Mouse (Mus musculus) limb, embryonic 14.5 days (tissue): ENCODE data around the gene Amotl1. TPM values are rescaled to one million over a fixed set of nuclear protein-coding genes. Genes with fewer than 3 reads are reported as not detected.

Source experiments
- ATAC-seq: fragments of 200-750 bp; cut with Nextera tagmentation; 2 replicates; pipeline ENCODE4 v1.8.0; 2017; ENCODE audit warnings: low read depth, moderate number of reproducible peaks, moderate TSS enrichment; ENCODE audit not compliant: low FRiP score
- DNase-seq: peaks from one replicate; pipeline ENCODE4 v3.0.0-alpha.2; 2015; ENCODE audit warnings: low spot score
- H3K27ac ChIP-seq: fragments of 300-500 bp; sonication (generic); replicated peaks from 2 replicates; pipeline ENCODE4 v1.5.1; 2014; ENCODE audit warnings: low read depth, mild to moderate bottlenecking, low read length, moderate library complexity, mixed read lengths
- H3K27me3 ChIP-seq: fragments of 300-500 bp; sonication (generic); 2 replicates; pipeline ENCODE4 v1.6.1; 2014; ENCODE audit warnings: low read length, mixed read lengths; ENCODE audit not compliant: control insufficient read depth, insufficient read depth
- H3K36me3 ChIP-seq: fragments of 300-500 bp; sonication (generic); 2 replicates; pipeline ENCODE4 v1.6.1; 2014; ENCODE audit warnings: mild to moderate bottlenecking, low read length, moderate library complexity, mixed read lengths; ENCODE audit not compliant: control insufficient read depth, insufficient read depth
- H3K4me1 ChIP-seq: fragments of 300-500 bp; sonication (generic); 2 replicates; pipeline ENCODE4 v1.6.1; 2014; ENCODE audit warnings: antibody characterized with exemption, low read length, mixed read lengths; ENCODE audit not compliant: control insufficient read depth, insufficient read depth
- H3K4me2 ChIP-seq: fragments of 300-500 bp; sonication (generic); replicated peaks from 2 replicates; pipeline ENCODE4 v1.6.1; 2014; ENCODE audit warnings: low read depth, mild to moderate bottlenecking, low read length, moderate library complexity; ENCODE audit not compliant: severe bottlenecking
- H3K4me3 ChIP-seq: fragments of 300-500 bp; sonication (generic); replicated peaks from 2 replicates; pipeline ENCODE4 v1.5.1; 2014; ENCODE audit warnings: low read length
- H3K9ac ChIP-seq: fragments of 300-500 bp; sonication (generic); 2 replicates; pipeline ENCODE4 v1.6.1; 2014; ENCODE audit warnings: mild to moderate bottlenecking, low read depth, low read length, moderate library complexity; ENCODE audit not compliant: severe bottlenecking
- H3K9me3 ChIP-seq: fragments of 300-500 bp; sonication (generic); 2 replicates; pipeline ENCODE4 v1.6.1; 2016; ENCODE audit warnings: low read length; ENCODE audit not compliant: control insufficient read depth
- POLR2A ChIP-seq: fragments of 200-500 bp; IDR thresholded peaks from 2 replicates; pipeline ENCODE4 v1.8.0; 2012; ENCODE audit warnings: inconsistent platforms, mild to moderate bottlenecking, moderate library complexity, borderline replicate concordance; ENCODE audit not compliant: insufficient read depth, insufficient read length; ENCODE audit errors: extremely low read depth
- WGBS: fragments of 180-500 bp; shearing (Covaris S2); extraction: QIAGEN DNeasy Blood & Tissue Kit; methylation state at CpG from one replicate; pipeline ENCODE4 v1.1.7; 2014; 5-methylcytosine and 5-hydroxymethylcytosine counted together
- polyA plus RNA-seq, 2 experiments: library from polyadenylated mRNA; depleted of rRNA in 1 of 2; stranded (reverse) in 1 of 2; unstranded in 1 of 2; fragments of >200 nt; fragmentation: Nextera tagmentation in 1 of 2; extraction: Ambion mirVana in 1 of 2; gene quantifications; 2 replicates each; pipeline versions ENCODE4 v1.2.1 to v1.2.3; 2012 to 2014

Amotl1 gene
- polyA plus RNA-seq, 2 experiments: 47.7 to 53.9 TPM

- Histone ChIP-seq H3K9me3 (no peaks in the 10 kb centered on the region), H3K4me1 (no peaks in the 10 kb centered on the region), H3K9ac (no peak overlapping the region), H3K4me2 (no peak overlapping the region), H3K36me3 (peaks cover 31% of the 10 kb centered on the region), H3K4me3 (no peak overlapping the region), H3K27me3 (no peaks in the 10 kb centered on the region), H3K27ac (no peak overlapping the region)
- no peak for TF ChIP-seq POLR2A
- WGBS: 77% methylated on average over 9 of the region's 9 CpGs
- DNase-seq: peak; percentile 37
- peak; percentile 74; the same call in 1 of the 2 replicates for ATAC-seq
Measured at GRCm38 (mm10) chr9:14512633-14513445, 132.0 kb downstream of the Amotl1 start.

GRCm38 (mm10) chr9:14500916-14501424 is 143.9 kb downstream of the Amotl1 start:
- DNase-seq (no peak), ATAC-seq (no peak)
- Histone ChIP-seq H3K9me3 (no peaks in the 10 kb centered on the region), H3K4me1 (no peaks in the 10 kb centered on the region), H3K4me2 (peak overlapping the region; percentile 51), H3K36me3 (peaks cover 38% of the 10 kb centered on the region), H3K4me3 (peak overlapping the region; percentile 67), H3K27me3 (no peaks in the 10 kb centered on the region), H3K9ac (peak overlapping the region; percentile 78), H3K27ac (peak overlapping the region; percentile 63)
- WGBS: 3% methylated on average over 10 of the region's 10 CpGs
- TF ChIP-seq POLR2A: no peak

GRCm38 (mm10) chr9:14500023-14500915 is 144.6 kb downstream of the Amotl1 start, which contains the start of the genes Kdm4d and Cwc15:
Gene Kdm4d (minus strand): TSS chr9:14500482.
Gene Cwc15 (plus strand): TSS chr9:14500617.
- peak; percentile 33; the same call in 1 of the 2 replicates for TF ChIP-seq POLR2A
- ATAC-seq: peak; percentile 99
- no peaks in the 10 kb centered on the region for H3K9me3 ChIP-seq
- no peaks in the 10 kb centered on the region for H3K27me3 ChIP-seq
- peaks cover 31% of the 10 kb centered on the region for H3K36me3 ChIP-seq
- H3K27ac ChIP-seq: peak within 1 kb of the TSS; percentile 63
- WGBS: under 1% methylated on average over 59 of the region's 59 CpGs
- no peaks in the 10 kb centered on the region for H3K4me1 ChIP-seq
- peak; percentile 98 for DNase-seq
- peak within 1 kb of the TSS; percentile 67 for H3K4me3 ChIP-seq
- H3K4me2 ChIP-seq: peak within 1 kb of the TSS; percentile 66
- H3K9ac ChIP-seq: peak within 1 kb of the TSS; percentile 78

GRCm38 (mm10) chr9:14498896-14499705 is 145.8 kb downstream of the Amotl1 start:
- WGBS: 87% methylated on average over 4 of the region's 4 CpGs
- H3K9ac ChIP-seq: no peak overlapping the region; the same call in 1 of the 2 replicates
- H3K36me3 ChIP-seq: peaks cover 20% of the 10 kb centered on the region
- DNase-seq (no peak), ATAC-seq (no peak)
- H3K4me3 ChIP-seq: no peak overlapping the region; the same call in 1 of the 2 replicates
- no peaks in the 10 kb centered on the region for H3K27me3 ChIP-seq
- TF ChIP-seq POLR2A: no peak
- H3K27ac ChIP-seq: no peak overlapping the region
- H3K4me1 ChIP-seq: no peaks in the 10 kb centered on the region
- H3K9me3 ChIP-seq: no peaks in the 10 kb centered on the region
- peak overlapping the region; percentile 66 for H3K4me2 ChIP-seq

Other genes with a start within 250 kb of the Amotl1 start
- gene Kdm4d, start 144.6 kb downstream of the Amotl1 start, polyA plus RNA-seq (2012; rRNA removed): 0.20 and 0.35 TPM in 2 replicates
- gene Kdm4d, start 144.6 kb downstream of the Amotl1 start, polyA plus RNA-seq (2014; fragmentation: Nextera tagmentation; extraction: Ambion mirVana): 0.21 and 0.63 TPM in 2 replicates
- 41.8 and 94.6 TPM in 2 replicates for gene Cwc15, start 144.4 kb downstream of the Amotl1 start, polyA plus RNA-seq (2012; rRNA removed)
- gene Cwc15, start 144.4 kb downstream of the Amotl1 start, polyA plus RNA-seq (2014; fragmentation: Nextera tagmentation; extraction: Ambion mirVana): 138 and 146 TPM in 2 replicates
- 0.06 and 0.18 TPM in 2 replicates for gene Piwil4, start 95.7 kb upstream of the Amotl1 start, polyA plus RNA-seq (2012; rRNA removed)
- 0.07 and 0.08 TPM in 2 replicates for gene Piwil4, start 95.7 kb upstream of the Amotl1 start, polyA plus RNA-seq (2014; fragmentation: Nextera tagmentation; extraction: Ambion mirVana)
- 2.1 and 2.3 TPM in 2 replicates for gene Fut4, start 107.3 kb upstream of the Amotl1 start, polyA plus RNA-seq (2012; rRNA removed)
- gene Fut4, start 107.3 kb upstream of the Amotl1 start, polyA plus RNA-seq (2014; fragmentation: Nextera tagmentation; extraction: Ambion mirVana): 2.0 and 2.5 TPM in 2 replicates
- gene 1700012B09Rik, start 126.0 kb upstream of the Amotl1 start, polyA plus RNA-seq (2012; rRNA removed): not detected in 2 replicates
- not detected in 2 replicates for gene 1700012B09Rik, start 126.0 kb upstream of the Amotl1 start, polyA plus RNA-seq (2014; fragmentation: Nextera tagmentation; extraction: Ambion mirVana)
- 12.6 and 16.6 TPM in 2 replicates for gene Mre11a, start 139.6 kb upstream of the Amotl1 start, polyA plus RNA-seq (2012; rRNA removed)
- gene Mre11a, start 139.6 kb upstream of the Amotl1 start, polyA plus RNA-seq (2014; fragmentation: Nextera tagmentation; extraction: Ambion mirVana): 22.9 and 25.3 TPM in 2 replicates
- gene Ankrd49, start 139.8 kb upstream of the Amotl1 start, polyA plus RNA-seq (2012; rRNA removed): 18.3 and 23.2 TPM in 2 replicates
- gene Ankrd49, start 139.8 kb upstream of the Amotl1 start, polyA plus RNA-seq (2014; fragmentation: Nextera tagmentation; extraction: Ambion mirVana): 46.6 and 51.3 TPM in 2 replicates
- 4.5 and 6.4 TPM in 2 replicates for gene Gpr83, start 215.2 kb upstream of the Amotl1 start, polyA plus RNA-seq (2012; rRNA removed)
- gene Gpr83, start 215.2 kb upstream of the Amotl1 start, polyA plus RNA-seq (2014; fragmentation: Nextera tagmentation; extraction: Ambion mirVana): 4.0 and 4.8 TPM in 2 replicates